Mouse (Mus musculus) CH12.LX (cell line): ENCODE data around the gene Fiz1. TPM values are rescaled to one million over a fixed set of nuclear protein-coding genes. Genes with fewer than 3 reads are reported as not detected.

Experiments
- DNase-seq: peaks from one replicate; pipeline ENCODE4 v3.0.0-alpha.2; 2013; ENCODE audit errors: extremely low read depth
- H3K27ac ChIP-seq: 2 replicates; pipeline ENCODE4 v1.5.1; 2012; ENCODE audit warnings: low read depth, mild to moderate bottlenecking, control low read depth, moderate library complexity; ENCODE audit not compliant: insufficient read depth
- H3K27me3 ChIP-seq: replicated peaks from 2 replicates; pipeline ENCODE3; 2012; ENCODE audit warnings: inconsistent platforms
- H3K36me3 ChIP-seq, 2 experiments: replicated peaks in 1 of 2; 2 replicates each; pipeline versions ENCODE3 to v1.6.1; 2012; ENCODE audit warnings: inconsistent platforms in 1 of 2, low read length in 1 of 2, mild to moderate bottlenecking in 1 of 2, mixed read lengths in 1 of 2, moderate library complexity in 1 of 2; ENCODE audit not compliant: control insufficient read depth in 1 of 2, insufficient read depth in 1 of 2
- H3K4me1 ChIP-seq, 2 experiments: 2 replicates each; pipeline ENCODE4 v1.6.1; 2012; ENCODE audit warnings: inconsistent platforms in 1 of 2, moderate library complexity in 1 of 2; ENCODE audit not compliant: insufficient read depth in 2 of 2, control insufficient read depth in 1 of 2
- H3K4me2 ChIP-seq: 2 replicates; pipeline ENCODE4 v1.6.1; 2012; ENCODE audit warnings: low read depth, mild to moderate bottlenecking, control low read depth; ENCODE audit not compliant: poor library complexity, insufficient read depth, severe bottlenecking
- H3K4me3 ChIP-seq, 3 experiments: fragments of 150-350 bp in 1 of 3; sonication (generic) in 1 of 3; replicated peaks in 1 of 3; 2 replicates each; pipeline versions ENCODE3 to v1.5.1; 2011 to 2012; ENCODE audit warnings: low read depth in 2 of 3, low read length in 2 of 3, mild to moderate bottlenecking in 2 of 3, moderate library complexity in 2 of 3, control low read depth in 1 of 3, improper control_type of control experiment in 1 of 3, inconsistent platforms in 1 of 3, mixed read lengths in 1 of 3; ENCODE audit not compliant: poor library complexity in 1 of 3
- H3K79me2 ChIP-seq: replicated peaks from 2 replicates; pipeline ENCODE4 v1.6.1; 2012; ENCODE audit warnings: mild to moderate bottlenecking, moderate library complexity; ENCODE audit not compliant: control insufficient read depth, poor library complexity, insufficient read depth, severe bottlenecking; ENCODE audit errors: extremely low read depth
- H3K9ac ChIP-seq: 2 replicates; pipeline ENCODE4 v1.6.1; 2012; ENCODE audit warnings: low read depth, mild to moderate bottlenecking, control low read depth, moderate library complexity; ENCODE audit not compliant: insufficient read depth
- H3K9me3 ChIP-seq: replicated peaks from 2 replicates; pipeline ENCODE3; 2012; ENCODE audit warnings: low read length, inconsistent platforms, mixed read lengths
- CHD2 ChIP-seq: IDR thresholded peaks from 2 replicates; pipeline ENCODE4 v1.6.1; 2011; ENCODE audit warnings: low read length, improper control_type of control experiment
- CTCF ChIP-seq, 2 experiments: IDR thresholded peaks in 1 of 2; conservative IDR thresholded peaks in 1 of 2; 2 replicates each; pipeline ENCODE4 v1.5.1; 2011 to 2012; ENCODE audit warnings: low read depth in 2 of 2, low read length in 2 of 2, improper control_type of control experiment in 1 of 2, inconsistent platforms in 1 of 2, mild to moderate bottlenecking in 1 of 2, moderate library complexity in 1 of 2
- E2F4 ChIP-seq: IDR thresholded peaks from 2 replicates; pipeline ENCODE4 v1.6.1; 2011; ENCODE audit warnings: low read depth, low read length, improper control_type of control experiment; ENCODE audit not compliant: insufficient replicate concordance
- ELF1 ChIP-seq: IDR thresholded peaks from 2 replicates; pipeline ENCODE4 v1.6.1; 2014; ENCODE audit warnings: low read depth, mild to moderate bottlenecking, inconsistent platforms, low read length, improper control_type of control experiment
- EP300 ChIP-seq: IDR thresholded peaks from 2 replicates; pipeline ENCODE4 v1.6.1; 2011; ENCODE audit warnings: low read length, improper control_type of control experiment
- ETS1 ChIP-seq: conservative IDR thresholded peaks from 2 replicates; pipeline ENCODE4 v1.6.1; 2012; ENCODE audit warnings: low read depth, mild to moderate bottlenecking, inconsistent platforms, low read length, improper control_type of control experiment, moderate library complexity
- GABPA ChIP-seq: IDR thresholded peaks from 2 replicates; pipeline ENCODE4 v1.6.1; 2012; ENCODE audit warnings: low read depth, low read length, improper control_type of control experiment, inconsistent platforms; ENCODE audit not compliant: insufficient replicate concordance
- HCFC1 ChIP-seq: IDR thresholded peaks from 2 replicates; pipeline ENCODE4 v1.6.1; 2012; ENCODE audit warnings: low read depth, mild to moderate bottlenecking, inconsistent platforms, low read length, improper control_type of control experiment
- IRF4 ChIP-seq: IDR thresholded peaks from 2 replicates; pipeline ENCODE4 v1.6.1; 2014; ENCODE audit warnings: low read depth, mild to moderate bottlenecking, inconsistent platforms, low read length, improper control_type of control experiment
- JUN ChIP-seq: IDR thresholded peaks from 2 replicates; pipeline ENCODE4 v1.6.1; 2011; ENCODE audit warnings: low read depth, mild to moderate bottlenecking, low read length, improper control_type of control experiment, moderate library complexity; ENCODE audit not compliant: insufficient read depth
- JUND ChIP-seq: conservative IDR thresholded peaks from 2 replicates; pipeline ENCODE4 v1.6.1; 2011; ENCODE audit warnings: low read depth, low read length, improper control_type of control experiment
- KAT2A ChIP-seq: IDR thresholded peaks from 2 replicates; pipeline ENCODE4 v1.6.1; 2012; ENCODE audit warnings: low read length, improper control_type of control experiment, inconsistent platforms; ENCODE audit not compliant: insufficient replicate concordance
- MAX ChIP-seq: IDR thresholded peaks from 2 replicates; pipeline ENCODE4 v1.6.1; 2011; ENCODE audit warnings: low read length, improper control_type of control experiment
- MEF2A ChIP-seq: IDR thresholded peaks from 2 replicates; pipeline ENCODE4 v1.6.1; 2014; ENCODE audit warnings: low read depth, mild to moderate bottlenecking, inconsistent platforms, low read length, improper control_type of control experiment, borderline replicate concordance
- MXI1 ChIP-seq: IDR thresholded peaks from 2 replicates; pipeline ENCODE4 v1.6.1; 2011; ENCODE audit warnings: mild to moderate bottlenecking, low read depth, low read length, improper control_type of control experiment
- NRF1 ChIP-seq: IDR thresholded peaks from 2 replicates; pipeline ENCODE4 v1.6.1; 2014; ENCODE audit warnings: low read depth, mild to moderate bottlenecking, inconsistent platforms, low read length, improper control_type of control experiment, moderate library complexity
- PAX5 ChIP-seq: IDR thresholded peaks from 2 replicates; pipeline ENCODE4 v1.6.1; 2012; ENCODE audit warnings: low read length, inconsistent platforms, mixed read lengths
- POLR2A ChIP-seq: IDR thresholded peaks from 2 replicates; pipeline ENCODE4 v1.6.1; 2011; ENCODE audit warnings: low read depth, mild to moderate bottlenecking, improper control_type of control experiment, low read length
- POLR2AphosphoS2 ChIP-seq: IDR thresholded peaks from 2 replicates; pipeline ENCODE4 v1.6.1; 2011; ENCODE audit warnings: low read depth, low read length, improper control_type of control experiment
- RAD21 ChIP-seq: IDR thresholded peaks from 2 replicates; pipeline ENCODE4 v1.6.1; 2011; ENCODE audit warnings: low read depth, mild to moderate bottlenecking, low read length, improper control_type of control experiment, moderate library complexity
- RCOR1 ChIP-seq: conservative IDR thresholded peaks from 2 replicates; pipeline ENCODE4 v1.6.1; 2012; ENCODE audit warnings: low read depth, mild to moderate bottlenecking, inconsistent platforms, low read length, improper control_type of control experiment
- SIN3A ChIP-seq: IDR thresholded peaks from 2 replicates; pipeline ENCODE4 v1.6.1; 2012; ENCODE audit warnings: low read length, improper control_type of control experiment, inconsistent platforms
- SMC3 ChIP-seq: IDR thresholded peaks from 2 replicates; pipeline ENCODE4 v1.6.1; 2011; ENCODE audit warnings: low read depth, low read length, improper control_type of control experiment
- TCF12 ChIP-seq: IDR thresholded peaks from 2 replicates; pipeline ENCODE4 v1.6.1; 2014; ENCODE audit warnings: low read depth, mild to moderate bottlenecking, inconsistent platforms, low read length, improper control_type of control experiment
- UBTF ChIP-seq: IDR thresholded peaks from 2 replicates; pipeline ENCODE4 v1.6.1; 2012; ENCODE audit warnings: low read depth, mild to moderate bottlenecking, inconsistent platforms, low read length, improper control_type of control experiment, moderate library complexity
- USF1 ChIP-seq: IDR thresholded peaks from 2 replicates; pipeline ENCODE4 v1.6.1; 2014; ENCODE audit warnings: low read depth, mild to moderate bottlenecking, inconsistent platforms, low read length, improper control_type of control experiment
- USF2 ChIP-seq: conservative IDR thresholded peaks from 2 replicates; pipeline ENCODE4 v1.6.1; 2011; ENCODE audit warnings: low read depth, low read length, improper control_type of control experiment
- ZC3H11A ChIP-seq: IDR thresholded peaks from 2 replicates; pipeline ENCODE4 v1.6.1; 2012; ENCODE audit warnings: low read depth, mild to moderate bottlenecking, inconsistent platforms, low read length, improper control_type of control experiment
- ZKSCAN1 ChIP-seq: IDR thresholded peaks from 2 replicates; pipeline ENCODE4 v1.6.1; 2012; ENCODE audit warnings: low read depth, inconsistent platforms, low read length, improper control_type of control experiment, borderline replicate concordance
- ZMIZ1 ChIP-seq: IDR thresholded peaks from 2 replicates; pipeline ENCODE4 v1.6.1; 2012; ENCODE audit warnings: low read depth, mild to moderate bottlenecking, inconsistent platforms, low read length, improper control_type of control experiment
- ZNF384 ChIP-seq: IDR thresholded peaks from 2 replicates; pipeline ENCODE4 v1.6.1; 2012; ENCODE audit warnings: low read depth, low read length, improper control_type of control experiment, inconsistent platforms
- dilution Hi-C: fragments of 300-500 bp; cut with MboI; formaldehyde crosslinking; loops from 2 replicates; pipeline ENCODE4 v1.14.3; 2020; ENCODE audit warnings: low sequenced_read_pairs; ENCODE audit not compliant: extremely low pct_unique_long_range_greater_than_20kb, extremely low pct_ligation_motif_present
- in situ Hi-C: fragments of 300-500 bp; cut with MboI; formaldehyde crosslinking; loops from 3 replicates; pipeline ENCODE4 v1.14.3; 2019; ENCODE audit warnings: low sequenced_read_pairs, low pct_ligation_motif_present, low pct_unique_long_range_greater_than_20kb, mixed read lengths
- polyA plus RNA-seq: library from polyadenylated mRNA; unstranded; fragments of >175 nt; gene quantifications from 2 replicates; pipeline ENCODE4 v1.2.1, GENCODE M21; 2012; ENCODE audit warnings: low read depth; ENCODE audit not compliant: insufficient read length
- total RNA-seq, 2 experiments: library from RNA; depleted of rRNA; stranded (reverse); fragments of 300-350 nt in 1 of 2; fragments of >200 nt in 1 of 2; gene quantifications; 2 replicates each; pipeline ENCODE4 v1.2.3; 2012 to 2014

Fiz1 gene
- total and polyA plus RNA-seq, 3 experiments: 18.4 to 40.8 (median 24.3) TPM

- H3K36me3 ChIP-seq: peaks cover 0 to 32% of the 10 kb centered on the region in 2 experiments
- H3K79me2 ChIP-seq: 0 out of 2 replicates have a peak, but pooled peaks cover 5% of the 10 kb centered on the region
- H3K9ac ChIP-seq: peak overlapping the region; percentile 96
- TF ChIP-seq RCOR1 (no peak), ZNF384 (peak; percentile 80), TCF12 (no peak)
- H3K9me3 ChIP-seq: no peaks in the 10 kb centered on the region
- no peaks in the 10 kb centered on the region for H3K27me3 ChIP-seq
- no peak for DNase-seq
- no peak overlapping the region for H3K27ac ChIP-seq
- H3K4me1 ChIP-seq: peaks cover 4 to 17% of the 10 kb centered on the region in 2 experiments
- in situ Hi-C loops: no loop called here
- dilution Hi-C loops: no loop called here
- H3K4me2 ChIP-seq: peak overlapping the region; percentile 89
- peak overlapping the region; percentile 57 to 90 (median 83) for H3K4me3 ChIP-seq
These were observed 24.4 kb upstream of the Fiz1 start for GRCm38 (mm10) chr7:5038940-5039339.

- dilution Hi-C loops (no loop called here), in situ Hi-C loops (no loop called here)
- Histone ChIP-seq H3K27ac (peak within 1 kb of the TSS; percentile 87), H3K27me3 (no peaks in the 10 kb centered on the region), H3K36me3 (peaks cover 3 to 39% of the 10 kb centered on the region in 2 experiments), H3K9me3 (no peaks in the 10 kb centered on the region), H3K4me3 (peak within 1 kb of the TSS; percentile 57 to 90 (median 83)), H3K4me1 (peaks cover 4 to 17% of the 10 kb centered on the region in 2 experiments), H3K79me2 (0 out of 2 replicates have a peak, but pooled peaks cover 5% of the 10 kb centered on the region), H3K9ac (peak within 1 kb of the TSS; percentile 96), H3K4me2 (peak within 1 kb of the TSS; percentile 89)
- peak; percentile 86 for DNase-seq
- TF ChIP-seq KAT2A: 0 out of 2 replicates have a peak, but pooled peaks have one; percentile 42
- no peak for TF ChIP-seq CTCF (conservative IDR thresholded peaks at IDR 0.05 in 1 of 2, IDR thresholded peaks at IDR 0.05 in 1 of 2; ENCODE audit: low read depth in 2 of 2, low read length in 2 of 2)
- no peak for TF ChIP-seq ZMIZ1
- TF ChIP-seq POLR2A: peak; percentile 89
- no peak for TF ChIP-seq GABPA
- TF ChIP-seq SMC3: no peak
- TF ChIP-seq EP300: no peak
- no peak; the same call in 1 of the 2 replicates for TF ChIP-seq ETS1
- TF ChIP-seq UBTF: no peak; the same call in 1 of the 2 replicates
- TF ChIP-seq RAD21: no peak
- TF ChIP-seq CHD2: no peak
- TF ChIP-seq ELF1: peak; percentile 62
- peak; percentile 27; the same call in 1 of the 2 replicates for TF ChIP-seq E2F4
- 0 out of 2 replicates have a peak, but pooled peaks have one; percentile 30 for TF ChIP-seq MEF2A
- TF ChIP-seq JUND: no peak
- no peak for TF ChIP-seq USF1
- TF ChIP-seq HCFC1: peak; percentile 67
- no peak for TF ChIP-seq JUN
- peak; percentile 24; the same call in 1 of the 2 replicates for TF ChIP-seq MAX
- TF ChIP-seq RCOR1: no peak
- no peak for TF ChIP-seq ZC3H11A
- no peak for TF ChIP-seq USF2
- peak; percentile 96 for TF ChIP-seq NRF1
- TF ChIP-seq IRF4: no peak; the same call in 1 of the 2 replicates
- TF ChIP-seq POLR2AphosphoS2: peak; percentile 83; the same call in 1 of the 2 replicates
- TF ChIP-seq ZKSCAN1: no peak
- peak; percentile 43; the same call in 1 of the 2 replicates for TF ChIP-seq MXI1
- no peak for TF ChIP-seq PAX5
- peak; percentile 76; the same call in 1 of the 2 replicates for TF ChIP-seq TCF12
- TF ChIP-seq SIN3A: peak; percentile 66; the same call in 1 of the 2 replicates
These were observed 23.7 kb upstream of the Fiz1 start, which contains the start of gene Zfp784 for GRCm38 (mm10) chr7:5038109-5038732. TSS of gene Zfp784 (minus strand) at chr7:5038446.
